Mouse (Mus musculus): ENCODE results near the gene Rabl6. TPM values are rescaled to one million over a fixed set of nuclear protein-coding genes. Genes with fewer than 3 reads are reported as not detected.
A peak's percentile ranks its signal among the peaks of the same experiment; 100 is the strongest.

Rabl6 gene
- total RNA-seq, 2 experiments from 2014 or later: 51.4 to 61.5 TPM

- no peak for DNase-seq
Observed at GRCm38 (mm10) chr2:25591863-25592262, 16.5 kb downstream of the Rabl6 start.

- no peak for DNase-seq
Observed at GRCm38 (mm10) chr2:25588227-25588907, 20.0 kb downstream of the Rabl6 start.

GRCm38 (mm10) chr2:25587290-25587689 lies 21.0 kb downstream of the Rabl6 start:
- no peak for DNase-seq

GRCm38 (mm10) chr2:25585601-25586000 lies 22.7 kb downstream of the Rabl6 start:
- DNase-seq: peak; percentile 10

- DNase-seq: peak; percentile 4
Observed at GRCm38 (mm10) chr2:25584856-25585255, 23.5 kb downstream of the Rabl6 start.

GRCm38 (mm10) chr2:25584152-25584551 lies 24.2 kb downstream of the Rabl6 start:
- peak; percentile 9 for DNase-seq

- DNase-seq: no peak
Observed at GRCm38 (mm10) chr2:25583571-25583970, 24.8 kb downstream of the Rabl6 start.

GRCm38 (mm10) chr2:25583120-25583481 lies 25.2 kb downstream of the Rabl6 start:
- peak; percentile 14 for DNase-seq

GRCm38 (mm10) chr2:25582466-25583119 lies 25.7 kb downstream of the Rabl6 start:
- DNase-seq: peak; percentile 44

GRCm38 (mm10) chr2:25581901-25582301 lies 26.4 kb downstream of the Rabl6 start:
- peak; percentile 19 for DNase-seq

- DNase-seq: peak; percentile 71
Observed at GRCm38 (mm10) chr2:25581294-25581864, 26.9 kb downstream of the Rabl6 start, which contains the start of gene Ajm1. TSS of gene Ajm1 (minus strand) at chr2:25581757.

- no peak for DNase-seq
Observed at GRCm38 (mm10) chr2:25580621-25581101, 27.7 kb downstream of the Rabl6 start.

- DNase-seq: peak; percentile 48
Observed at GRCm38 (mm10) chr2:25579737-25580460, 28.4 kb downstream of the Rabl6 start.

- peak; percentile 17 for DNase-seq
Observed at GRCm38 (mm10) chr2:25578796-25579736, 29.3 kb downstream of the Rabl6 start.

GRCm38 (mm10) chr2:25577951-25578795 lies 30.1 kb downstream of the Rabl6 start:
- peak; percentile 42 for DNase-seq

GRCm38 (mm10) chr2:25576965-25577891 lies 31.1 kb downstream of the Rabl6 start:
- no peak for DNase-seq

GRCm38 (mm10) chr2:25576028-25576850 lies 32.1 kb downstream of the Rabl6 start:
- no peak for DNase-seq

GRCm38 (mm10) chr2:25575432-25576027 lies 32.8 kb downstream of the Rabl6 start:
- DNase-seq: peak; percentile 61

Data from heart, postnatal 4 days (tissue).